Mouse (Mus musculus) E14TG2a.4 (cell line): ENCODE results near the gene Pabpc6.

Source experiments
- CTCF ChIP-seq: conservative IDR thresholded peaks from 2 replicates; pipeline ENCODE4 v1.5.1; 2014; ENCODE audit warnings: low read length
- NANOG ChIP-seq: IDR thresholded peaks from 2 replicates; pipeline ENCODE4 v1.6.1; 2014; ENCODE audit warnings: borderline replicate concordance, low read length, mixed read lengths
- POU5F1 ChIP-seq: IDR thresholded peaks from 2 replicates; pipeline ENCODE4 v1.6.1; 2014; ENCODE audit warnings: low read length, borderline replicate concordance

DNA sequence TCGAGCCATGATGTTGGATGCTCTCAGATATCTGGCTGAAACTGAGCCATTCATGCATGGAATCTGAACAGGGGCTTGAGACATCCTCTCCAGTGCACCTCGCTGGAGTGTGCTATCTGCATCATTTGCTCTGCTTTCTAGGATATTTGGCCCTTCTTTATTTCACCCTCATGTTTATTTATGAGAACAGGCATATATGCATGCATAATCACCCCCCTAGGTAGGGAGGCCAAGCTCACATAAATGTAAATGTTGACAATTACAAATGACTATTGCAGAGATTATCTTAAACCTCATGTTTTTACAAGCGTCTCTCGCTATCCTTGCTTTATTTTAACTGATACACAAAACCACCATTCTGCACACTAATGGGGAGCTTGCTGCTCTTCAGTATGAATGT, 21.9 kb downstream of the Pabpc6 start:
- TF ChIP-seq POU5F1 (no peak), CTCF (no peak), NANOG (no peak)
